Mouse (Mus musculus) G1E (cell line): ENCODE measurements around the gene Fer1l5. TPM values are rescaled to one million over a fixed set of nuclear protein-coding genes. Genes with fewer than 3 reads are reported as not detected.

Experiments used
- ATAC-seq: 2 replicates; pipeline ENCODE4 v1.8.0; 2016; ENCODE audit warnings: mild to moderate bottlenecking; ENCODE audit not compliant: insufficient number of reproducible peaks, poor library complexity, low FRiP score, severe bottlenecking; ENCODE audit errors: extremely low read depth
- DNase-seq: peaks from one replicate; pipeline ENCODE4 v3.0.0; 2012; ENCODE audit warnings: low spot score
- H3K27me3 ChIP-seq: 2 replicates; pipeline ENCODE4 v1.6.1; 2012; ENCODE audit warnings: mild to moderate bottlenecking, low read length, inconsistent platforms; ENCODE audit not compliant: insufficient read depth
- H3K36me3 ChIP-seq: replicated peaks from 2 replicates; pipeline ENCODE3; 2012; ENCODE audit warnings: mild to moderate bottlenecking, inconsistent platforms
- H3K4me1 ChIP-seq: 2 replicates; pipeline ENCODE4 v1.6.1; 2012; ENCODE audit warnings: low read depth, low read length, inconsistent platforms, mixed read lengths; ENCODE audit not compliant: insufficient read depth
- H3K4me3 ChIP-seq: 2 replicates; pipeline ENCODE4 v1.5.1; 2012; ENCODE audit warnings: low read depth, mild to moderate bottlenecking, inconsistent platforms, low read length, moderate library complexity, mixed read lengths
- H3K9me3 ChIP-seq: replicated peaks from 2 replicates; pipeline ENCODE4 v1.6.1; 2012; ENCODE audit warnings: inconsistent platforms
- CTCF ChIP-seq: IDR thresholded peaks from 2 replicates; pipeline ENCODE4 v1.5.1; 2012; ENCODE audit warnings: low read depth, low read length, inconsistent platforms, mixed read lengths
- GATA1 ChIP-seq: IDR thresholded peaks from 2 replicates; pipeline ENCODE4 v1.6.1; 2012; ENCODE audit warnings: borderline replicate concordance, low read length, inconsistent platforms, mixed read lengths
- GATA2 ChIP-seq: IDR thresholded peaks from 2 replicates; pipeline ENCODE4 v1.6.1; 2012; ENCODE audit warnings: low read depth, low read length, inconsistent platforms, borderline replicate concordance
- POLR2AphosphoS5 ChIP-seq: IDR thresholded peaks from 2 replicates; pipeline ENCODE4 v1.6.1; 2012; ENCODE audit warnings: low read depth, low read length, inconsistent platforms; ENCODE audit not compliant: insufficient replicate concordance
- TAL1 ChIP-seq: conservative IDR thresholded peaks from 2 replicates; pipeline ENCODE4 v1.6.1; 2012; ENCODE audit warnings: low read depth, low read length, inconsistent platforms, mixed read lengths
- polyA plus RNA-seq: library from polyadenylated mRNA; stranded (reverse); fragments of >175 nt; gene quantifications from 2 replicates; pipeline ENCODE4 v1.2.3, GENCODE M21; 2012
- total RNA-seq, 2 experiments: library from RNA; stranded (forward) in 1 of 2; stranded (reverse) in 1 of 2; fragments of 200-1000 nt in 1 of 2; fragments of >200 nt in 1 of 2; fragmentation: Nextera tagmentation in 1 of 2; gene quantifications; 2 replicates each; pipeline ENCODE4 v1.2.3; 2014 to 2017

Fer1l5 gene
- total and polyA plus RNA-seq, 3 experiments: not detected

GRCm38 (mm10) chr1:36444471-36445464, 72.7 kb downstream of the Fer1l5 start, which contains the start of gene Lman2l:
Lman2l (minus strand) TSS chr1:36445271.
- peaks cover 30% of the 10 kb centered on the region for H3K4me1 ChIP-seq
- H3K4me3 ChIP-seq: peak within 1 kb of the TSS; percentile 83
- TF ChIP-seq GATA1: no peak
- no peak for TF ChIP-seq GATA2
- TF ChIP-seq CTCF: no peak
- no peak for TF ChIP-seq POLR2AphosphoS5
- no peak for TF ChIP-seq TAL1
- ATAC-seq (peak; percentile 100), DNase-seq (peak; percentile 100)
- H3K9me3 ChIP-seq: peaks cover 3% of the 10 kb centered on the region
- H3K27me3 ChIP-seq: peaks cover 7% of the 10 kb centered on the region
- H3K36me3 ChIP-seq: peaks cover 30% of the 10 kb centered on the region

- H3K27me3 ChIP-seq: peaks cover 11% of the 10 kb centered on the region
- H3K4me1 ChIP-seq: peaks cover 30% of the 10 kb centered on the region
- TF ChIP-seq TAL1 (no peak), POLR2AphosphoS5 (no peak), CTCF (no peak), GATA2 (no peak), GATA1 (no peak)
- no peak for ATAC-seq
- DNase-seq: no peak
- peaks cover 3% of the 10 kb centered on the region for H3K9me3 ChIP-seq
- peaks cover 26% of the 10 kb centered on the region for H3K36me3 ChIP-seq
- peak overlapping the region; percentile 20; the same call in 1 of the 2 replicates for H3K4me3 ChIP-seq
Measured at GRCm38 (mm10) chr1:36445508-36445907, 73.4 kb downstream of the Fer1l5 start.

GRCm38 (mm10) chr1:36446106-36446824, 74.2 kb downstream of the Fer1l5 start:
- no peak for DNase-seq
- H3K4me3 ChIP-seq: no peak overlapping the region
- H3K36me3 ChIP-seq: peaks cover 20% of the 10 kb centered on the region
- H3K27me3 ChIP-seq: peaks cover 12% of the 10 kb centered on the region
- no peak for ATAC-seq
- peaks cover 30% of the 10 kb centered on the region for H3K4me1 ChIP-seq
- peaks cover 3% of the 10 kb centered on the region for H3K9me3 ChIP-seq
- TF ChIP-seq POLR2AphosphoS5 (no peak), CTCF (no peak), TAL1 (no peak), GATA1 (no peak), GATA2 (no peak)

GRCm38 (mm10) chr1:36446841-36447240, 74.8 kb downstream of the Fer1l5 start:
- no peak for ATAC-seq
- no peak for DNase-seq
- peaks cover 3% of the 10 kb centered on the region for H3K9me3 ChIP-seq
- H3K4me3 ChIP-seq: no peak overlapping the region
- peaks cover 14% of the 10 kb centered on the region for H3K36me3 ChIP-seq
- H3K27me3 ChIP-seq: peaks cover 17% of the 10 kb centered on the region
- H3K4me1 ChIP-seq: peaks cover 30% of the 10 kb centered on the region
- TF ChIP-seq TAL1: no peak
- TF ChIP-seq CTCF: no peak
- TF ChIP-seq GATA2: no peak
- no peak for TF ChIP-seq POLR2AphosphoS5
- TF ChIP-seq GATA1: no peak

- ATAC-seq (no peak), DNase-seq (no peak)
- TF ChIP-seq CTCF: no peak; the same call in 1 of the 2 replicates
- TF ChIP-seq GATA1: no peak
- TF ChIP-seq TAL1: no peak
- TF ChIP-seq POLR2AphosphoS5: no peak
- no peak for TF ChIP-seq GATA2
- Histone ChIP-seq H3K9me3 (peaks cover 3% of the 10 kb centered on the region), H3K4me1 (no peaks in the 10 kb centered on the region; the same call in 1 of the 2 replicates), H3K4me3 (no peak overlapping the region), H3K27me3 (peaks cover 20% of the 10 kb centered on the region), H3K36me3 (no peaks in the 10 kb centered on the region)
Measured at GRCm38 (mm10) chr1:36454055-36454815, 82.1 kb downstream of the Fer1l5 start.
